Mouse (Mus musculus): ENCODE results near the gene Wdfy4.

DNA sequence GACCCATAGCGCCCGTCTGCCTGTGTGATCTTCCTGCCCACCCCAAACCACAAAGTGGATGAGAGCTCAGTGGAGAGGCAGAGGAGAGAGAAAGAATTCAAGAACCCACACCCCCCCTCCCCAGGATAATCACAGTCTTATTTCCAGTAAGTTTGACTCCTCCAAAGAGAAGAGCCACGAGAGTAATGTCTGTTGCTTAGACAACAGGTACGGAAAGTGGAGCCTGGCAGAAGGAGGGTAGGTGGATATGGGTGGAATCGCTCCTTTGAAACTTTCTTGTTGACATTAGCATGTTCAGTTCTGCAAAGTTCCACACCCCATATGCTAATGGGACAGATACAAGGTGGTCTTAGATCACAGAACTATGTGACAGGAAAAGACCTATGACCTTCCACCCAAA lies 88.8 kb downstream of the Wdfy4 start:
- TF ChIP-seq CTCF (IDR thresholded peaks at IDR 0.05; ENCODE audit: low read depth) (no peak), EP300 (IDR thresholded peaks at IDR 0.05; ENCODE audit: low read depth) (no peak)
